8 mouse cellular contexts compared by ENCODE assay signal in the genomic region with DNA sequence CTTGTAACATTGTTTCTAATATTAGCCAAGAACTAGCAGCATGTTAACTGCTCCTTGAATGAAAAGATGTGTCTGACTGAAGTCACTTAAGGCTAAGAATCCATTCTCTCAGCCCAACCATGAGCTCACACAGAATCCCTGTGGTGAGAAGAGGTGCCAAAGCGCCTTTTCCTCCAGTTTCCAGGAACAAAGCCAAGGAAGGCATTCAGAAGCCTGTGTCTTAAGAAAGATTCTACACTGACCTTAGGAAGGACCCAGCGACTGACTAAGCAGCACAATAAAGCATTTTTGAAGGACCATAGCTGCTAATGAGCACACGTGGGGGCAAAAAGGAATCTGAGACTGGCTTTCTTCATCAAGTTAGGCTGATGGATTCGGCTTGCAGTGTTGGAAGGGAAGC. TPM values are rescaled to one million over a fixed set of nuclear protein-coding genes. Genes with fewer than 3 reads are reported as not detected.
DNase-seq lines count a peak whose midpoint lies in the region; ATAC-seq and TF ChIP-seq lines count a peak whose summit lies in the region.

No protein-coding gene starts in this region.

- peak; percentile 18 for DNase-seq in kidney, adult 11 months
- no peak for DNase-seq in kidney, adult 8-10 months
- DNase-seq in brain, embryonic 14.5 days (ENCODE audit: low read depth) = peak; percentile 58
- DNase-seq in B cell, adult 2 months = no peak
- no peak for DNase-seq in thymus, adult 2 months

- 0 out of 2 replicates have a peak overlapping the region, but pooled peaks have one; percentile 17 for H3K27ac ChIP-seq in ES-Bruce4 (ENCODE audit: insufficient read depth, low read length)
- peak overlapping the region; percentile 93 for H3K27ac ChIP-seq in heart, embryonic 15.5 days
- no peak overlapping the region; the same call in 1 of the 2 replicates for H3K27ac ChIP-seq in neural tube, embryonic 15.5 days (replicated peaks)
- no peak overlapping the region for H3K27ac ChIP-seq in thymus, adult 2 months (ENCODE audit: control insufficient read depth, insufficient read depth, low read length)

- TF ChIP-seq EP300 in ES-Bruce4 (IDR thresholded peaks at IDR 0.05; ENCODE audit: insufficient read depth, low read depth, low read length) = no peak

- H3K4me1 ChIP-seq in ES-Bruce4 (ENCODE audit: control insufficient read depth, insufficient read depth, low read length) = peaks cover 3% of the 10 kb centered on the region
- peaks cover 22% of the 10 kb centered on the region for H3K4me1 ChIP-seq in heart, embryonic 15.5 days (replicated peaks)
- peaks cover 20% of the 10 kb centered on the region for H3K4me1 ChIP-seq in neural tube, embryonic 15.5 days
- H3K4me1 ChIP-seq in thymus, adult 2 months (replicated peaks; ENCODE audit: control insufficient read depth, insufficient read depth, low read length) = peaks cover 4% of the 10 kb centered on the region

- H3K36me3 ChIP-seq in ES-Bruce4 (ENCODE audit: control insufficient read depth, insufficient read depth, low read length, poor library complexity, severe bottlenecking) = peaks cover 4% of the 10 kb centered on the region
- H3K36me3 ChIP-seq in heart, embryonic 15.5 days = peaks cover 4% of the 10 kb centered on the region; the same call in 1 of the 2 replicates
- H3K36me3 ChIP-seq in neural tube, embryonic 15.5 days = no peaks in the 10 kb centered on the region
- H3K36me3 ChIP-seq in thymus, adult 2 months (ENCODE audit: control insufficient read depth, insufficient read depth, low read length) = no peaks in the 10 kb centered on the region

- 54% methylated on average over 4 of the region's 4 CpGs for WGBS in heart, embryonic 15.5 days
- 45% methylated on average over 4 of the region's 4 CpGs for WGBS in neural tube, embryonic 15.5 days
- WGBS in thymus, adult 2 months = 87% methylated on average over 4 of the region's 4 CpGs

- TF ChIP-seq POLR2A in ES-Bruce4 (IDR thresholded peaks at IDR 0.05; ENCODE audit: insufficient read depth, low read length) = no peak
- no peak for TF ChIP-seq POLR2A in brain, embryonic 14.5 days (IDR thresholded peaks at IDR 0.05; ENCODE audit: borderline replicate concordance, extremely low read depth, insufficient read depth, insufficient read length, poor library complexity, severe bottlenecking)
- no peak for TF ChIP-seq POLR2A in thymus, adult 2 months (IDR thresholded peaks at IDR 0.05; ENCODE audit: control insufficient read depth, extremely low read depth, insufficient read depth, low read length, poor library complexity)

- no peak for ATAC-seq in heart, embryonic 15.5 days (replicated peaks; ENCODE audit: insufficient number of reproducible peaks, insufficient read depth, low FRiP score, low read depth)
- no peak for ATAC-seq in neural tube, embryonic 15.5 days (ENCODE audit: low FRiP score)

- no peaks in the 10 kb centered on the region for H3K27me3 ChIP-seq in ES-Bruce4 (ENCODE audit: control insufficient read depth, insufficient read depth, low read length, poor library complexity, severe bottlenecking)
- H3K27me3 ChIP-seq in heart, embryonic 15.5 days = no peaks in the 10 kb centered on the region
- H3K27me3 ChIP-seq in neural tube, embryonic 15.5 days (replicated peaks) = no peaks in the 10 kb centered on the region
- no peaks in the 10 kb centered on the region for H3K27me3 ChIP-seq in thymus, adult 2 months (ENCODE audit: control insufficient read depth, insufficient read depth, low read length)

- H3K4me3 ChIP-seq in ES-Bruce4 (ENCODE audit: low read depth, low read length) = no peak overlapping the region
- H3K4me3 ChIP-seq in heart, embryonic 15.5 days = no peak overlapping the region
- no peak overlapping the region for H3K4me3 ChIP-seq in neural tube, embryonic 15.5 days (replicated peaks)
- H3K4me3 ChIP-seq in thymus, adult 2 months (ENCODE audit: control insufficient read depth, insufficient read depth, low read length) = no peak overlapping the region

- TF ChIP-seq CTCF in ES-Bruce4 (IDR thresholded peaks at IDR 0.05; ENCODE audit: low read depth, low read length) = no peak
- TF ChIP-seq CTCF in brain, embryonic 14.5 days (IDR thresholded peaks at IDR 0.05; ENCODE audit: borderline replicate concordance, extremely low read depth, insufficient read depth, insufficient read length) = no peak
- TF ChIP-seq CTCF in thymus, adult 2 months (IDR thresholded peaks at IDR 0.05; ENCODE audit: borderline replicate concordance, control insufficient read depth, extremely low read depth, insufficient read depth, low read length, poor library complexity) = no peak

- H3K9ac ChIP-seq in ES-Bruce4 (ENCODE audit: low read depth, poor library complexity, severe bottlenecking) = no peak overlapping the region
- no peak overlapping the region for H3K9ac ChIP-seq in heart, embryonic 15.5 days
- H3K9ac ChIP-seq in neural tube, embryonic 15.5 days (replicated peaks) = no peak overlapping the region

- no peak overlapping the region for H3K4me2 ChIP-seq in heart, embryonic 15.5 days
- no peak overlapping the region for H3K4me2 ChIP-seq in neural tube, embryonic 15.5 days

- H3K9me3 ChIP-seq in ES-Bruce4 (replicated peaks; ENCODE audit: control insufficient read depth, insufficient read depth, low read length, poor library complexity, severe bottlenecking) = no peaks in the 10 kb centered on the region
- H3K9me3 ChIP-seq in heart, embryonic 15.5 days (replicated peaks) = no peaks in the 10 kb centered on the region
- H3K9me3 ChIP-seq in neural tube, embryonic 15.5 days (replicated peaks) = 0 out of 2 replicates have a peak, but pooled peaks cover 2% of the 10 kb centered on the region

RNA-seq across cellular contexts. Expression of gene Ctnnal1, which starts 1.0 kb away (rescaled TPM):
- 95.7 and 98.7 TPM in 2 replicates for polyA plus RNA-seq in ES-Bruce4 (2011; ENCODE audit: insufficient read depth, insufficient read length, low read depth, missing spikeins)
- 17.7 and 22.2 TPM in 2 replicates for polyA plus RNA-seq in brain, embryonic 14.5 days (2012; rRNA removed)
- polyA plus RNA-seq in heart, embryonic 15.5 days (2015; fragmentation: Nextera tagmentation; extraction: Ambion mirVana) = 22.2 and 25.7 TPM in 2 replicates
- 16.0 and 17.1 TPM in 2 replicates for polyA plus RNA-seq in neural tube, embryonic 15.5 days (2015; fragmentation: Nextera tagmentation; extraction: Ambion mirVana)
- polyA plus RNA-seq in thymus, adult 2 months (2012; rRNA removed) = 3.6 and 5.0 TPM in 2 replicates

Comparison
In these comparisons a context has a peak if more than half of its experiments do, and no peak if none do; other contexts are left out.
1. DNase-seq: peak in kidney, adult 11 months (single experiment) and brain, embryonic 14.5 days (single experiment); none in kidney, adult 8-10 months (0 of 2), B cell, adult 2 months (0 of 2) and thymus, adult 2 months (single experiment).
2. H3K27ac ChIP-seq: peak in ES-Bruce4 (single experiment) and heart, embryonic 15.5 days (single experiment); none in neural tube, embryonic 15.5 days (single experiment) and thymus, adult 2 months (single experiment).